Mouse (Mus musculus): ENCODE data around the gene B4galt5. TPM values are rescaled to one million over a fixed set of nuclear protein-coding genes. Genes with fewer than 3 reads are reported as not detected.
"Not testable (repeated sequence)": the region's sequence is repeated elsewhere in the genome, so short reads cannot be mapped to it uniquely, and the experiment has no call there.

Gene B4galt5
- total RNA-seq (2015) = 14.6 and 23.7 TPM in 2 replicates
- 15.4 and 24.2 TPM in 2 replicates for total RNA-seq (2017)

- ATAC-seq (replicated peaks; ENCODE audit: poor library complexity) = no peak
Measured at GRCm38 (mm10) chr2:167348376-167349282, at the start of gene B4galt5. B4galt5 (minus strand) TSS chr2:167349183.

GRCm38 (mm10) chr2:167396420-167396819, 47.4 kb upstream of the B4galt5 start:
- ATAC-seq (replicated peaks; ENCODE audit: poor library complexity) = not testable (repeated sequence)

- ATAC-seq (replicated peaks; ENCODE audit: poor library complexity) = peak; percentile 26; the same call in 1 of the 2 replicates
Measured at GRCm38 (mm10) chr2:167394426-167394825, 45.4 kb upstream of the B4galt5 start.

GRCm38 (mm10) chr2:167386998-167387397, 38.0 kb upstream of the B4galt5 start:
- no peak for ATAC-seq (replicated peaks; ENCODE audit: poor library complexity)

- ATAC-seq (replicated peaks; ENCODE audit: poor library complexity) = no peak
Measured at GRCm38 (mm10) chr2:167386456-167386855, 37.5 kb upstream of the B4galt5 start.

- ATAC-seq (replicated peaks; ENCODE audit: poor library complexity) = no peak
Measured at GRCm38 (mm10) chr2:167383666-167384083, 34.7 kb upstream of the B4galt5 start.

GRCm38 (mm10) chr2:167382389-167382788, 33.4 kb upstream of the B4galt5 start:
- ATAC-seq (replicated peaks; ENCODE audit: poor library complexity) = peak; percentile 55

- ATAC-seq (replicated peaks; ENCODE audit: poor library complexity) = peak; percentile 70
Measured at GRCm38 (mm10) chr2:167381596-167381995, 32.6 kb upstream of the B4galt5 start.

- ATAC-seq (replicated peaks; ENCODE audit: poor library complexity) = no peak
Measured at GRCm38 (mm10) chr2:167380615-167381285, 31.8 kb upstream of the B4galt5 start.

GRCm38 (mm10) chr2:167378972-167379371, 30.0 kb upstream of the B4galt5 start:
- no peak for ATAC-seq (replicated peaks; ENCODE audit: poor library complexity)

GRCm38 (mm10) chr2:167377697-167378096, 28.7 kb upstream of the B4galt5 start:
- no peak for ATAC-seq (replicated peaks; ENCODE audit: poor library complexity)

GRCm38 (mm10) chr2:167376160-167376564, 27.2 kb upstream of the B4galt5 start:
- no peak for ATAC-seq (replicated peaks; ENCODE audit: poor library complexity)

- ATAC-seq (replicated peaks; ENCODE audit: poor library complexity) = no peak
Measured at GRCm38 (mm10) chr2:167375688-167376087, 26.7 kb upstream of the B4galt5 start.

GRCm38 (mm10) chr2:167375135-167375534, 26.2 kb upstream of the B4galt5 start:
- ATAC-seq (replicated peaks; ENCODE audit: poor library complexity) = peak; percentile 86

GRCm38 (mm10) chr2:167374191-167374805, 25.3 kb upstream of the B4galt5 start:
- no peak for ATAC-seq (replicated peaks; ENCODE audit: poor library complexity)

GRCm38 (mm10) chr2:167373266-167373665, 24.3 kb upstream of the B4galt5 start:
- no peak for ATAC-seq (replicated peaks; ENCODE audit: poor library complexity)

GRCm38 (mm10) chr2:167371506-167371905, 22.5 kb upstream of the B4galt5 start:
- no peak for ATAC-seq (replicated peaks; ENCODE audit: poor library complexity)

GRCm38 (mm10) chr2:167368328-167368727, 19.3 kb upstream of the B4galt5 start:
- ATAC-seq (replicated peaks; ENCODE audit: poor library complexity) = peak; percentile 90

- peak; percentile 30 for ATAC-seq (replicated peaks; ENCODE audit: poor library complexity)
Measured at GRCm38 (mm10) chr2:167367777-167368281, 18.8 kb upstream of the B4galt5 start.

- ATAC-seq (replicated peaks; ENCODE audit: poor library complexity) = peak; percentile 77
Measured at GRCm38 (mm10) chr2:167367325-167367724, 18.3 kb upstream of the B4galt5 start.

GRCm38 (mm10) chr2:167365063-167365462, 16.1 kb upstream of the B4galt5 start:
- no peak for ATAC-seq (replicated peaks; ENCODE audit: poor library complexity)

All from megakaryocyte progenitor cell, adult 5-6 weeks (primary cell).